ENCODE assay signal across 11 mouse cellular contexts in genomic region chr7:73275814-73276271, GRCm38 (mm10).
A peak's percentile ranks its signal among the peaks of the same experiment; 100 is the strongest.
DNase-seq lines count a peak whose midpoint lies in the region; ATAC-seq and TF ChIP-seq lines count a peak whose summit lies in the region.
"Had no signal": no experiment of that assay in that cellular context is flagged by ENCODE, and none has a peak within 500 bp of the region (broad histone marks: within the 10 kb centered on the region; RNA-seq: fewer than 3 reads in every experiment).

No protein-coding gene starts in this region.

- no peaks in the 10 kb centered on the region for H3K27me3 ChIP-seq in hindbrain, embryonic 11.5 days (ENCODE audit: control insufficient read depth, insufficient read depth, low read length)
- H3K27me3 ChIP-seq: intestine, embryonic 15.5 days; megakaryocyte, embryonic 14.5 days had no signal

- H3K27ac ChIP-seq in hindbrain, embryonic 11.5 days (ENCODE audit: low read depth, low read length) = no peak overlapping the region
- H3K27ac ChIP-seq: intestine, embryonic 15.5 days; left cerebral cortex, adult 2 months had no signal

- TF ChIP-seq POLR2A in lung, adult 2 months (IDR thresholded peaks at IDR 0.05; ENCODE audit: borderline replicate concordance, extremely low read depth, low read depth, low read length) = no peak

- no peak overlapping the region for H3K4me3 ChIP-seq in lung, adult 2 months (replicated peaks; ENCODE audit: extremely low read depth, low read depth, low read length)
- H3K4me3 ChIP-seq in hindbrain, embryonic 11.5 days (ENCODE audit: low read depth, low read length) = no peak overlapping the region
- H3K4me3 ChIP-seq: intestine, embryonic 15.5 days; left cerebral cortex, adult 2 months; megakaryocyte, embryonic 14.5 days had no signal

- no peak for TF ChIP-seq CTCF in lung, adult 2 months (IDR thresholded peaks at IDR 0.05; ENCODE audit: insufficient read depth, low read length)

- ATAC-seq in hindbrain, embryonic 11.5 days (ENCODE audit: low FRiP score) = no peak
- ATAC-seq: intestine, embryonic 15.5 days had no signal

- no peak overlapping the region for H3K4me2 ChIP-seq in hindbrain, embryonic 11.5 days (replicated peaks; ENCODE audit: low read depth, low read length)
- H3K4me2 ChIP-seq: intestine, embryonic 15.5 days had no signal

- H3K9me3 ChIP-seq in hindbrain, embryonic 11.5 days (ENCODE audit: control insufficient read depth, low read length) = no peaks in the 10 kb centered on the region
- H3K9me3 ChIP-seq: intestine, embryonic 15.5 days had no signal

- no peaks in the 10 kb centered on the region for H3K4me1 ChIP-seq in lung, adult 2 months (ENCODE audit: control insufficient read depth, insufficient read depth, low read length)
- H3K4me1 ChIP-seq in hindbrain, embryonic 11.5 days (replicated peaks; ENCODE audit: control insufficient read depth, insufficient read depth, low read length) = no peaks in the 10 kb centered on the region
- H3K4me1 ChIP-seq: intestine, embryonic 15.5 days; megakaryocyte, embryonic 14.5 days had no signal

- no peaks in the 10 kb centered on the region for H3K36me3 ChIP-seq in hindbrain, embryonic 11.5 days (ENCODE audit: control insufficient read depth, insufficient read depth, low read length)
- H3K36me3 ChIP-seq: intestine, embryonic 15.5 days had no signal

- WGBS in lung, adult 2 months = 58% methylated on average over 9 of the region's 9 CpGs
- WGBS in hindbrain, embryonic 11.5 days = 85% methylated on average over 9 of the region's 9 CpGs

- no peak overlapping the region for H3K9ac ChIP-seq in hindbrain, embryonic 11.5 days (ENCODE audit: low read depth, low read length)
- H3K9ac ChIP-seq: intestine, embryonic 15.5 days had no signal

- DNase-seq in 3T3-L1 (ENCODE audit: low read depth, low spot score) = peak; percentile 73
- peak; percentile 23 for DNase-seq in Muller cell, postnatal 12 days (ENCODE audit: inconsistent ontology term)
- peak; percentile 51 for DNase-seq in gastrocnemius, postnatal 10 days
- peak; percentile 9 for DNase-seq in lung, adult 2 months
- no peak for DNase-seq in cerebellum, postnatal 4 days (ENCODE audit: low spot score in 2 of 2)
- no peak for DNase-seq in hindbrain, embryonic 11.5 days (ENCODE audit: low spot score)
- DNase-seq in spleen, postnatal 14 days (ENCODE audit: low spot score in 2 of 2) = no peak
- DNase-seq: thymus, postnatal 4 days had no signal

Comparison
In these comparisons a context has a peak if more than half of its experiments do, and no peak if none do; other contexts are left out.
1. DNase-seq: peak in 3T3-L1 (single experiment), Muller cell, postnatal 12 days (single experiment), gastrocnemius, postnatal 10 days (single experiment) and lung, adult 2 months (single experiment); none in cerebellum, postnatal 4 days (0 of 2), hindbrain, embryonic 11.5 days (single experiment) and spleen, postnatal 14 days (0 of 2).